Mouse (Mus musculus): ENCODE data around the gene 4933411K16Rik.
"Not testable (repeated sequence)": the region's sequence is repeated elsewhere in the genome, so short reads cannot be mapped to it uniquely, and the experiment has no call there.

The 4933411K16Rik gene

GRCm38 (mm10) chr19:42079006-42079405 lies 27.0 kb downstream of the 4933411K16Rik start:
- no peak for DNase-seq (ENCODE audit: low spot score)

GRCm38 (mm10) chr19:42079950-42080349 lies 27.9 kb downstream of the 4933411K16Rik start:
- DNase-seq (ENCODE audit: low spot score), result no peak

GRCm38 (mm10) chr19:42080469-42080868 lies 28.4 kb downstream of the 4933411K16Rik start:
- DNase-seq (ENCODE audit: low spot score), result no peak

- not testable (repeated sequence) for DNase-seq (ENCODE audit: low spot score)
Measured at GRCm38 (mm10) chr19:42081613-42082012, 29.6 kb downstream of the 4933411K16Rik start.

- no peak for DNase-seq (ENCODE audit: low spot score)
Measured at GRCm38 (mm10) chr19:42085690-42086089, 33.6 kb downstream of the 4933411K16Rik start.

- peak; percentile 83 for DNase-seq (ENCODE audit: low spot score)
Measured at GRCm38 (mm10) chr19:42086166-42086565, 34.1 kb downstream of the 4933411K16Rik start, which contains the start of gene Morn4. Morn4 (minus strand) TSS chr19:42086357.

- peak; percentile 21 for DNase-seq (ENCODE audit: low spot score)
Measured at GRCm38 (mm10) chr19:42089103-42089747, 37.2 kb downstream of the 4933411K16Rik start.

GRCm38 (mm10) chr19:42089748-42090595 lies 37.9 kb downstream of the 4933411K16Rik start, which contains the start of gene Pi4k2a:
Pi4k2a (plus strand) TSS chr19:42090470.
- peak; percentile 94 for DNase-seq (ENCODE audit: low spot score)

- no peak for DNase-seq (ENCODE audit: low spot score)
Measured at GRCm38 (mm10) chr19:42090637-42091141, 38.6 kb downstream of the 4933411K16Rik start.

- no peak for DNase-seq (ENCODE audit: low spot score)
Measured at GRCm38 (mm10) chr19:42099406-42099805, 47.4 kb downstream of the 4933411K16Rik start.

All from ovary, postnatal 14 days (tissue).